In genomic region chr7:114852387-114852786, GRCm38 (mm10) we compare ENCODE assay signal across 10 mouse cellular contexts.
"Had no signal": no experiment of that assay in that cellular context is flagged by ENCODE, and none has a peak within 500 bp of the region (broad histone marks: within the 10 kb centered on the region; RNA-seq: fewer than 3 reads in every experiment).

No protein-coding gene starts in this region.

- H3K9me3 ChIP-seq: limb, embryonic 13.5 days; liver, embryonic 15.5 days; lung, embryonic 15.5 days; midbrain, embryonic 12.5 days had no signal

- H3K4me3 ChIP-seq: limb, embryonic 13.5 days; liver, embryonic 15.5 days; lung, embryonic 15.5 days; midbrain, embryonic 12.5 days had no signal

- H3K4me1 ChIP-seq: limb, embryonic 13.5 days; liver, embryonic 15.5 days; lung, embryonic 15.5 days; midbrain, embryonic 12.5 days had no signal

- H3K27me3 ChIP-seq: limb, embryonic 13.5 days; liver, embryonic 15.5 days; lung, embryonic 15.5 days; midbrain, embryonic 12.5 days had no signal

- H3K4me2 ChIP-seq: limb, embryonic 13.5 days; liver, embryonic 11.5 days; liver, embryonic 15.5 days; lung, embryonic 15.5 days; midbrain, embryonic 12.5 days had no signal

- H3K9ac ChIP-seq: limb, embryonic 13.5 days; liver, embryonic 15.5 days; lung, embryonic 15.5 days; midbrain, embryonic 12.5 days had no signal

- DNase-seq: kidney, adult 18-20 months; lung, postnatal 14 days; right cerebral cortex, postnatal 14 days; thymus, postnatal 36 days had no signal

- H3K36me3 ChIP-seq: limb, embryonic 13.5 days; liver, embryonic 15.5 days; lung, embryonic 15.5 days; midbrain, embryonic 12.5 days had no signal

- H3K27ac ChIP-seq: kidney, postnatal 0 days; limb, embryonic 13.5 days; liver, embryonic 15.5 days; lung, embryonic 15.5 days; midbrain, embryonic 12.5 days had no signal
